Mouse (Mus musculus) hindbrain, embryonic 10.5 days (tissue): ENCODE measurements around the gene Tet1. TPM values are rescaled to one million over a fixed set of nuclear protein-coding genes. Genes with fewer than 3 reads are reported as not detected.
"Not testable (repeated sequence)": the region's sequence is repeated elsewhere in the genome, so short reads cannot be mapped to it uniquely, and the experiment has no call there.

Experiments
- DNase-seq: peaks from one replicate; pipeline ENCODE4 v3.0.0-alpha.2; 2017; ENCODE audit warnings: low spot score
- H3K27ac ChIP-seq: fragments of 300-500 bp; sonication (generic); 2 replicates; pipeline ENCODE4 v1.5.1; 2016; ENCODE audit warnings: mild to moderate bottlenecking, moderate library complexity
- H3K27me3 ChIP-seq: fragments of 300-500 bp; sonication (generic); 2 replicates; pipeline ENCODE4 v1.6.1; 2016; ENCODE audit warnings: mild to moderate bottlenecking; ENCODE audit not compliant: poor library complexity, insufficient read depth, severe bottlenecking
- H3K36me3 ChIP-seq: fragments of 300-500 bp; sonication (generic); 2 replicates; pipeline ENCODE4 v1.6.1; 2016; ENCODE audit warnings: mild to moderate bottlenecking, moderate library complexity
- H3K4me1 ChIP-seq: fragments of 300-500 bp; sonication (generic); replicated peaks from 2 replicates; pipeline ENCODE4 v1.6.1; 2016; ENCODE audit warnings: mild to moderate bottlenecking
- H3K4me3 ChIP-seq: fragments of 300-500 bp; sonication (generic); 2 replicates; pipeline ENCODE4 v1.5.1; 2016; ENCODE audit warnings: mild to moderate bottlenecking, moderate library complexity
- H3K9me3 ChIP-seq: fragments of 300-500 bp; sonication (generic); 2 replicates; pipeline ENCODE4 v1.6.1; 2016; ENCODE audit warnings: mild to moderate bottlenecking, moderate library complexity
- WGBS: fragments of 180-500 bp; shearing (Covaris S2); methylation state at CpG from one replicate; pipeline ENCODE4 v1.1.7; 2016; 5-methylcytosine and 5-hydroxymethylcytosine counted together
- polyA plus RNA-seq: library from polyadenylated mRNA; unstranded; fragments of >200 nt; fragmentation: Nextera tagmentation; extraction: Ambion mirVana; gene quantifications from 2 replicates; pipeline ENCODE4 v1.2.1, GENCODE M21; 2016

Tet1 gene
- polyA plus RNA-seq = 26.7 and 27.5 TPM in 2 replicates

GRCm38 (mm10) chr10:62908896-62909295 is at the start of gene Tet1:
Tet1 (minus strand) TSS chr10:62908996.
- H3K9me3 ChIP-seq, H3K36me3 ChIP-seq, H3K4me1 ChIP-seq, DNase-seq, H3K4me3 ChIP-seq, H3K27ac ChIP-seq, H3K27me3 ChIP-seq: not testable (repeated sequence)
- no CpG with 5 or more reads among the region's 1 CpGs for WGBS

GRCm38 (mm10) chr10:62948551-62948950 is 39.8 kb upstream of the Tet1 start:
- H3K4me3 ChIP-seq = no peak overlapping the region
- H3K36me3 ChIP-seq = peaks cover 65% of the 10 kb centered on the region
- no peaks in the 10 kb centered on the region for H3K9me3 ChIP-seq
- no peak overlapping the region for H3K27ac ChIP-seq
- 97% methylated on average over 7 of the region's 7 CpGs for WGBS
- H3K4me1 ChIP-seq = peaks cover 14% of the 10 kb centered on the region
- DNase-seq = no peak
- no peaks in the 10 kb centered on the region for H3K27me3 ChIP-seq

- peak within 1 kb of the TSS; percentile 93 for H3K27ac ChIP-seq
- peaks cover 66% of the 10 kb centered on the region for H3K36me3 ChIP-seq
- peak; percentile 88 for DNase-seq
- H3K4me1 ChIP-seq = peaks cover 14% of the 10 kb centered on the region
- no peaks in the 10 kb centered on the region for H3K9me3 ChIP-seq
- under 1% methylated on average over 68 of the region's 68 CpGs for WGBS
- H3K27me3 ChIP-seq = no peaks in the 10 kb centered on the region
- peak within 1 kb of the TSS; percentile 86 for H3K4me3 ChIP-seq
Observed at GRCm38 (mm10) chr10:62946738-62947471, 38.1 kb upstream of the Tet1 start, which contains the start of gene Dna2. Dna2 (plus strand) TSS chr10:62947026.

GRCm38 (mm10) chr10:62944975-62945580 is 36.3 kb upstream of the Tet1 start:
- WGBS = 88% methylated on average over 10 of the region's 10 CpGs
- peaks cover 14% of the 10 kb centered on the region for H3K4me1 ChIP-seq
- no peak overlapping the region for H3K27ac ChIP-seq
- no peak overlapping the region for H3K4me3 ChIP-seq
- H3K9me3 ChIP-seq = no peaks in the 10 kb centered on the region
- peaks cover 58% of the 10 kb centered on the region for H3K36me3 ChIP-seq
- no peaks in the 10 kb centered on the region for H3K27me3 ChIP-seq
- no peak for DNase-seq

- 94% methylated on average over 1 of the region's 1 CpGs for WGBS
- Histone ChIP-seq H3K4me3 (no peak overlapping the region), H3K4me1 (no peaks in the 10 kb centered on the region), H3K9me3 (no peaks in the 10 kb centered on the region), H3K36me3 (peaks cover 71% of the 10 kb centered on the region), H3K27me3 (no peaks in the 10 kb centered on the region), H3K27ac (no peak overlapping the region)
- DNase-seq = no peak
Observed at GRCm38 (mm10) chr10:62932381-62932780, 23.6 kb upstream of the Tet1 start.

GRCm38 (mm10) chr10:62924096-62924635 is 15.4 kb upstream of the Tet1 start:
- H3K27me3 ChIP-seq = no peaks in the 10 kb centered on the region

GRCm38 (mm10) chr10:62920766-62921156 is 12.0 kb upstream of the Tet1 start:
- H3K9me3 ChIP-seq = no peaks in the 10 kb centered on the region
- peaks cover 15% of the 10 kb centered on the region for H3K4me1 ChIP-seq
- DNase-seq = no peak
- WGBS = under 1% methylated on average over 29 of the region's 29 CpGs
- H3K27me3 ChIP-seq = no peaks in the 10 kb centered on the region
- peak overlapping the region; percentile 92 for H3K27ac ChIP-seq
- peak overlapping the region; percentile 94 for H3K4me3 ChIP-seq
- H3K36me3 ChIP-seq = no peaks in the 10 kb centered on the region

More at GRCm38 (mm10) chr10:62924096-62924635, 15.4 kb upstream of the Tet1 start:
- Histone ChIP-seq H3K4me3 (no peak overlapping the region), H3K9me3 (no peaks in the 10 kb centered on the region), H3K4me1 (peaks cover 15% of the 10 kb centered on the region), H3K27ac (no peak overlapping the region), H3K36me3 (peaks cover 11% of the 10 kb centered on the region)
- DNase-seq = no peak
- 93% methylated on average over 4 of the region's 4 CpGs for WGBS

GRCm38 (mm10) chr10:62919925-62920765 is 11.3 kb upstream of the Tet1 start, which contains the start of gene Slc25a16:
Slc25a16 (plus strand) TSS chr10:62920633.
- Histone ChIP-seq H3K27me3 (no peaks in the 10 kb centered on the region), H3K27ac (peak within 1 kb of the TSS; percentile 92), H3K9me3 (no peaks in the 10 kb centered on the region), H3K36me3 (no peaks in the 10 kb centered on the region), H3K4me1 (peaks cover 15% of the 10 kb centered on the region), H3K4me3 (peak within 1 kb of the TSS; percentile 94)
- 9% methylated on average over 50 of the region's 50 CpGs for WGBS
- peak; percentile 93 for DNase-seq

- no peak overlapping the region for H3K4me3 ChIP-seq
- 75% methylated on average over 3 of the region's 3 CpGs for WGBS
Observed at GRCm38 (mm10) chr10:62918985-62919384, 10.2 kb upstream of the Tet1 start.

GRCm38 (mm10) chr10:62911120-62911519 is 2.3 kb upstream of the Tet1 start:
- H3K27me3 ChIP-seq = no peaks in the 10 kb centered on the region
- H3K4me3 ChIP-seq = no peak overlapping the region
- WGBS = 90% methylated on average over 2 of the region's 2 CpGs
- no peaks in the 10 kb centered on the region for H3K4me1 ChIP-seq
- H3K9me3 ChIP-seq = no peaks in the 10 kb centered on the region
- no peaks in the 10 kb centered on the region for H3K36me3 ChIP-seq
- no peak for DNase-seq
- no peak overlapping the region for H3K27ac ChIP-seq

More at GRCm38 (mm10) chr10:62918985-62919384, 10.2 kb upstream of the Tet1 start:
- H3K36me3 ChIP-seq = no peaks in the 10 kb centered on the region
- H3K4me1 ChIP-seq = peaks cover 15% of the 10 kb centered on the region
- DNase-seq = no peak
- no peaks in the 10 kb centered on the region for H3K9me3 ChIP-seq
- no peak overlapping the region for H3K27ac ChIP-seq
- no peaks in the 10 kb centered on the region for H3K27me3 ChIP-seq

- no peaks in the 10 kb centered on the region for H3K9me3 ChIP-seq
- no peak for DNase-seq
- WGBS = 90% methylated on average over 7 of the region's 7 CpGs
- H3K4me3 ChIP-seq = no peak overlapping the region
- H3K4me1 ChIP-seq = no peaks in the 10 kb centered on the region
- H3K27ac ChIP-seq = no peak overlapping the region
- H3K27me3 ChIP-seq = no peaks in the 10 kb centered on the region
- H3K36me3 ChIP-seq = no peaks in the 10 kb centered on the region
Observed at GRCm38 (mm10) chr10:62906336-62906735, 2.5 kb downstream of the Tet1 start.

GRCm38 (mm10) chr10:62902829-62903228 is 6.0 kb downstream of the Tet1 start:
- Histone ChIP-seq H3K4me1 (no peaks in the 10 kb centered on the region), H3K36me3 (no peaks in the 10 kb centered on the region), H3K4me3 (no peak overlapping the region), H3K27ac (no peak overlapping the region), H3K9me3 (no peaks in the 10 kb centered on the region), H3K27me3 (no peaks in the 10 kb centered on the region)
- 48% methylated on average over 1 of the region's 1 CpGs for WGBS
- DNase-seq = no peak
